ENCODE assay signal across 8 mouse cellular contexts in the genomic region with DNA sequence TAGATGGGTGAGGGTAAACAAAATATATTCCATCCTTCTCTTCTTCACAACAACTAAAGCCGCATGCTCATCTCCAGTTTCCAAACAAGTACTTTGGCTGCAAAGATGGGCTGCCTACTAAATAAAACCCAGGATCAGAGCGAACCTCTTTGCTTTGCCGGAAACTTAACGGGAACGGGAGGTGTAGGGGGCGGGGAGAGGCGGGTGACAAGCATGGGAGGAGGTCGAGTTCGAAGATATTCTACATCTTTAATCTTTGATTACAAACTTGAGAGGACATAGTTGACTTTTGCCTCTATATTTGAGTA. TPM values are rescaled to one million over a fixed set of nuclear protein-coding genes. Genes with fewer than 3 reads are reported as not detected.
DNase-seq lines count a peak whose midpoint lies in the region; ATAC-seq and TF ChIP-seq lines count a peak whose summit lies in the region.

No protein-coding gene starts in this region.

- H3K4me2 ChIP-seq in intestine, embryonic 15.5 days (replicated peaks), result peak overlapping the region; percentile 83

- H3K9ac ChIP-seq in intestine, embryonic 15.5 days, result peak overlapping the region; percentile 18

- ATAC-seq in intestine, embryonic 15.5 days, result peak; percentile 11; the same call in 1 of the 2 replicates

- under 1% methylated on average over 9 of the region's 9 CpGs for WGBS in cerebellum, adult 2 months
- under 1% methylated on average over 9 of the region's 9 CpGs for WGBS in intestine, embryonic 15.5 days

- no peaks in the 10 kb centered on the region for H3K4me1 ChIP-seq in cerebellum, adult 2 months (ENCODE audit: control insufficient read depth, insufficient read depth, low read length)
- H3K4me1 ChIP-seq in intestine, embryonic 15.5 days (replicated peaks), result no peaks in the 10 kb centered on the region

- no peak for TF ChIP-seq POLR2A in cerebellum, adult 2 months (IDR thresholded peaks at IDR 0.05; ENCODE audit: borderline replicate concordance, insufficient read depth, low read length)

- H3K27ac ChIP-seq in cerebellum, adult 2 months (ENCODE audit: insufficient read depth, low read length), result no peak overlapping the region
- H3K27ac ChIP-seq in intestine, embryonic 15.5 days, result peak overlapping the region; percentile 73

- H3K4me3 ChIP-seq in cerebellum, adult 2 months (replicated peaks; ENCODE audit: insufficient read depth, low read depth, low read length), result peak overlapping the region; percentile 61
- H3K4me3 ChIP-seq in intestine, embryonic 15.5 days (replicated peaks), result peak overlapping the region; percentile 95

- TF ChIP-seq CTCF in cerebellum, adult 2 months (IDR thresholded peaks at IDR 0.05; ENCODE audit: borderline replicate concordance, insufficient read depth, low read depth, low read length), result no peak

- no peaks in the 10 kb centered on the region for H3K36me3 ChIP-seq in intestine, embryonic 15.5 days

- DNase-seq in thymus, adult 18-20 months, result peak; percentile 20 to 50
- no peak for DNase-seq in thymus, postnatal 25 days
- peak; percentile 28 to 36 for DNase-seq in cerebellum, adult 2 months
- DNase-seq in forelimb bud, embryonic 11.5 days (ENCODE audit: low read depth, low spot score), result peak; percentile 26
- peak; percentile 33 to 56 for DNase-seq in lung, adult 18-20 months
- DNase-seq in skeletal muscle tissue, adult 2 months (ENCODE audit: low read depth, low spot score), result peak; percentile 37
- no peak for DNase-seq in left cerebral cortex, adult 11 months (ENCODE audit: low spot score)

- H3K9me3 ChIP-seq in intestine, embryonic 15.5 days, result no peaks in the 10 kb centered on the region

- no peaks in the 10 kb centered on the region for H3K27me3 ChIP-seq in cerebellum, adult 2 months (ENCODE audit: control insufficient read depth, insufficient read depth, low read length)
- no peaks in the 10 kb centered on the region for H3K27me3 ChIP-seq in intestine, embryonic 15.5 days (replicated peaks)

RNA-seq across cellular contexts. Expression of a gene that starts 0.7 kb away (rescaled TPM):
- 252 and 288 TPM in 2 replicates for polyA plus RNA-seq in cerebellum, adult 2 months (2012; rRNA removed)
- polyA plus RNA-seq in intestine, embryonic 15.5 days (2015; fragmentation: Nextera tagmentation; extraction: Ambion mirVana), result 39.5 and 42.6 TPM in 2 replicates

RNA-seq across cellular contexts. Expression of a gene that starts 53.9 kb away (rescaled TPM):
- polyA plus RNA-seq in cerebellum, adult 2 months (2012; rRNA removed), result 9.7 and 11.7 TPM in 2 replicates
- not detected in 2 replicates for polyA plus RNA-seq in intestine, embryonic 15.5 days (2015; fragmentation: Nextera tagmentation; extraction: Ambion mirVana)

Comparison
In these comparisons a context has a peak if more than half of its experiments do, and no peak if none do; other contexts are left out.
1. DNase-seq: peak in thymus, adult 18-20 months (2 of 2), cerebellum, adult 2 months (2 of 2), forelimb bud, embryonic 11.5 days (single experiment), lung, adult 18-20 months (2 of 2) and skeletal muscle tissue, adult 2 months (single experiment); none in thymus, postnatal 25 days (single experiment) and left cerebral cortex, adult 11 months (single experiment).
2. RNA of a gene that starts 53.9 kb away (polyA plus RNA-seq): 9.7 to 11.7 TPM in cerebellum, adult 2 months; not detected in intestine, embryonic 15.5 days; every median in the first group is over 10 times any median in the second.